Mouse (Mus musculus): ENCODE results near the gene Cd27.

DNA sequence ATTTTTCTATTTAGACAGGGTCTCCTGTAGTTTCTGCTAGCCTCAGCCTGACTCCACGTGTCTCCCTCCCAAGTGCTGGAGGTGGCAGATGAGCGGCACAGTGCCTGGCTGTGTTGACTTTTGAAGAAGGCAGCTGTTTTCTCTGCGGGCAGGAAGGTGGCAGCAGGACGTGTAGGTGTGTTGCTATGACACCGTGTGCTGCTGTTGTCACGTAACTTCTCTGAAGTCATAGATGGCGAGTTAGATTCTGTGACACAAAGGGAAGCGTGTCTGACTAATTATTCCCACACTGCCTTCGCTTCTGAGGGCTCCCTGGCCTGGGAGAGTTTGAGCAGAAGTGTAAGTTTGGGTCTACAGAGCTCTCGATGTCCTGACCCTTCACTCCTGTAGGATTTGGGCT, 28.4 kb upstream of the Cd27 start:
- TF ChIP-seq POLR2A (IDR thresholded peaks at IDR 0.05; ENCODE audit: control insufficient read depth, low read depth, low read length) (peak; percentile 52; the same call in 1 of the 2 replicates), CTCF (IDR thresholded peaks at IDR 0.05; ENCODE audit: control insufficient read depth, insufficient read depth, insufficient replicate concordance, low read depth, low read length) (no peak)
